13 mouse cellular contexts compared by ENCODE assay signal in genomic region chr17:35070556-35071229, GRCm38 (mm10). TPM values are rescaled to one million over a fixed set of nuclear protein-coding genes. Genes with fewer than 3 reads are reported as not detected.
DNase-seq lines count a peak whose midpoint lies in the region; ATAC-seq lines count a peak whose summit lies in the region.
"Had no signal": no experiment of that assay in that cellular context is flagged by ENCODE, and none has a peak within 500 bp of the region (broad histone marks: within the 10 kb centered on the region; RNA-seq: fewer than 3 reads in every experiment).

No protein-coding gene starts in this region.

- 36% methylated on average over 6 of the region's 6 CpGs for WGBS in lung, embryonic 16.5 days

- H3K27ac ChIP-seq in lung, embryonic 16.5 days (ENCODE audit: low read length): peak overlapping the region; percentile 83
- H3K27ac ChIP-seq: intestine, embryonic 15.5 days had no signal

- no peaks in the 10 kb centered on the region for H3K9me3 ChIP-seq in lung, embryonic 16.5 days (ENCODE audit: control insufficient read depth, low read length)
- H3K9me3 ChIP-seq: intestine, embryonic 15.5 days had no signal

- no peaks in the 10 kb centered on the region for H3K36me3 ChIP-seq in lung, embryonic 16.5 days (ENCODE audit: control insufficient read depth, insufficient read depth, low read length)
- H3K36me3 ChIP-seq: intestine, embryonic 15.5 days had no signal

- no peaks in the 10 kb centered on the region for H3K27me3 ChIP-seq in lung, embryonic 16.5 days (ENCODE audit: control insufficient read depth, insufficient read depth, low read depth, low read length)

- H3K4me3 ChIP-seq in lung, embryonic 16.5 days (ENCODE audit: low read length): no peak overlapping the region
- H3K4me3 ChIP-seq: intestine, embryonic 15.5 days had no signal

- H3K9ac ChIP-seq in lung, embryonic 16.5 days (ENCODE audit: low read length): no peak overlapping the region
- H3K9ac ChIP-seq: intestine, embryonic 15.5 days; liver, postnatal 0 days had no signal

- H3K4me1 ChIP-seq in lung, embryonic 16.5 days (replicated peaks; ENCODE audit: control insufficient read depth, insufficient read depth, low read length): peaks cover 5% of the 10 kb centered on the region

- no peak overlapping the region for H3K4me2 ChIP-seq in lung, embryonic 16.5 days (ENCODE audit: low read depth, low read length)
- H3K4me2 ChIP-seq: intestine, embryonic 15.5 days had no signal

- no peak for DNase-seq in frontal cortex, postnatal 10 days (ENCODE audit: low spot score in 2 of 2)
- peak; percentile 84 for DNase-seq in cerebellum, adult 8-10 months
- peak; percentile 68 to 78 for DNase-seq in thymus, postnatal 10 days (ENCODE audit: low spot score in 2 of 2)
- DNase-seq in Muller cell, postnatal 12 days (ENCODE audit: inconsistent ontology term): no peak
- DNase-seq in kidney, adult 18-20 months: no peak
- DNase-seq: adrenal gland, adult 8-10 months; gastrocnemius, postnatal 14 days; heart, postnatal 4 days; liver, postnatal 0 days had no signal

- ATAC-seq in frontal cortex, adult (ENCODE audit: low TSS enrichment): peak; percentile 81; the same call in 1 of the 2 replicates
- peak; percentile 66 for ATAC-seq in lung, embryonic 16.5 days (ENCODE audit: low read depth)
- ATAC-seq in activated CD4-positive, CD25-positive, alpha-beta regulatory T cell, adult 4 months: no peak
- ATAC-seq: intestine, embryonic 15.5 days; liver, postnatal 0 days had no signal

RNA-seq across cellular contexts. Expression of gene Mpig6b, which starts 4.7 kb away (rescaled TPM):
- 1.1 and 1.2 TPM in 2 replicates for polyA plus RNA-seq in lung, embryonic 16.5 days (2015; fragmentation: Nextera tagmentation; extraction: Ambion mirVana)
- polyA plus RNA-seq in activated CD4-positive, CD25-positive, alpha-beta regulatory T cell, adult 4 months (2017; shearing (Covaris generic)): not detected

RNA-seq across cellular contexts. Expression of gene Ly6g6c, which starts 5.5 kb away (rescaled TPM):
- 0.53 and 0.97 TPM in 2 replicates for polyA plus RNA-seq in lung, embryonic 16.5 days (2015; fragmentation: Nextera tagmentation; extraction: Ambion mirVana)
- not detected for polyA plus RNA-seq in activated CD4-positive, CD25-positive, alpha-beta regulatory T cell, adult 4 months (2017; shearing (Covaris generic))
- polyA plus RNA-seq: intestine, embryonic 15.5 days had no signal

RNA-seq across cellular contexts. Expression of gene Ly6g6e, which starts 6.0 kb away (rescaled TPM):
- 1.8 and 2.3 TPM in 2 replicates for polyA plus RNA-seq in lung, embryonic 16.5 days (2015; fragmentation: Nextera tagmentation; extraction: Ambion mirVana)
- polyA plus RNA-seq in activated CD4-positive, CD25-positive, alpha-beta regulatory T cell, adult 4 months (2017; shearing (Covaris generic)): not detected

RNA-seq across cellular contexts. Expression of gene Ly6g6d, which starts 7.2 kb away (rescaled TPM):
- polyA plus RNA-seq in lung, embryonic 16.5 days (2015; fragmentation: Nextera tagmentation; extraction: Ambion mirVana): 7.0 and 9.0 TPM in 2 replicates
- not detected for polyA plus RNA-seq in activated CD4-positive, CD25-positive, alpha-beta regulatory T cell, adult 4 months (2017; shearing (Covaris generic))

RNA-seq across cellular contexts. Expression of gene Ddah2, which starts 11.9 kb away (rescaled TPM):
- 305 and 309 TPM in 2 replicates for polyA plus RNA-seq in lung, embryonic 16.5 days (2015; fragmentation: Nextera tagmentation; extraction: Ambion mirVana)
- polyA plus RNA-seq in activated CD4-positive, CD25-positive, alpha-beta regulatory T cell, adult 4 months (2017; shearing (Covaris generic)): 1 to 10 TPM in 1 of 2 experiments, under 1 TPM in 1; 0.36 to 1.8 TPM

Comparison
In these comparisons a context has a peak if more than half of its experiments do, and no peak if none do; other contexts are left out.
1. DNase-seq: peak in cerebellum, adult 8-10 months (single experiment) and thymus, postnatal 10 days (2 of 2); none in frontal cortex, postnatal 10 days (0 of 2), Muller cell, postnatal 12 days (single experiment) and kidney, adult 18-20 months (single experiment).